Mouse (Mus musculus) left cerebral cortex, postnatal 36 days (tissue): ENCODE measurements around the gene Ap5b1. TPM values are rescaled to one million over a fixed set of nuclear protein-coding genes. Genes with fewer than 3 reads are reported as not detected.

Experiments
- DNase-seq, 2 experiments: peaks; one replicate each; pipeline ENCODE4 v3.0.0; 2021 to 2022; ENCODE audit warnings: low spot score in 2 of 2, mixed read lengths in 1 of 2
- intact Hi-C: fragments of 180-260 bp; cut with DNase I; formaldehyde crosslinking; loops from one replicate; pipeline ENCODE4 v1.15.1; 2025
- total RNA-seq, 2 experiments: library from RNA; stranded (reverse); gene quantifications; 2 replicates each; pipeline ENCODE4 v1.2.3; 2021

The Ap5b1 gene
- total RNA-seq = 1 to 10 TPM; 6.6 to 7.3 TPM

DNA sequence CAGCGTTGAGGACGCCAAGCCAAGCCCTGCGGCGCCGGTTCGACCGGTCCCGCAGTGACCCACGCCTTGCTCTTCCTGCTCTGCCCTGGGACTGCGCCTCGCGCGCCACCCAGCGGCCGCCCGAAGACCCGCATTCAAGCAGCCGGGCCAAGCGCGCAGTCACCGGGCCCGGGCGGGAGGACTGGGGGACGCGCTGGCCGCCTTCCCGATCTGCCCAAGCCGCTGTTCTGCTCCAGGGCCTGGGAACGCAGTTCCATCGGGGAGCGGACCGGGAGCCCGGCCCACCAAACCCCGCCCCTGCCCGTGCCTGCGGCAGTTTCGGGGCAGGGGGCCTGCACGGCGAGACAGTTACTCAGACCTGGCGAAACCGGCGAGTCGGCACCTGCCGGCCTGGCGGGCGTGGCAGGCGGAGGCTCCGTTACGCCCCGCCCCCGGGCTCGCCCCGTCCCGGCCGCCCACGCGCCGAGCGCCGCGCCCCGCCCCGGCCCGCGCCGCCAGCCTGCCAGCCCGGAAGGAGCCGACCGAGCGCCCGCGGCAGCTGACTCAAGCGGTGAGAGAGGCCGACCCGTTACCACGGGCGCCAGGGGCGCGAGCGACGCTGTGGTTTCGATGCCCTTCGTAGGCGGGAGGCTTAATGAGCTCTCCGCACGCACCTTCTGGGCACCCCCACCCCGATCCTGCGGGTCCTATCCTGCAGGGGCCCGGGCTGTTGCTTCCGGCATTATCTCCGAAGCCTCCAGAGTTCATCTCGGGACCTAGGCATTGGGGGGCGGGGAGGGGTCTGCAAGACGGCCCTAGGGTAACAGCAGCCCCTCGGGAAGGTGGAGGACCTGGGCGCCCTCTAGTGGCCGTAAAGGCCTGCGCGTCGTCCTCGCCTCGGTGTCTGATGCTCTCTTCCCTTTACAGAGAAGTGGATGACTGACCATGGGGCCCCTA, at the start of gene Ap5b1:
Gene Ap5b1, plus strand, starts transcription at position 492 of the 936 bp plus-strand sequence.
- peak; percentile 86 to 87 for DNase-seq
- intact Hi-C loops = loop anchor here (1.0 to 5.0 kb wide), 2 partner anchors 39 to 69 kb away; partner anchors contain the start of gene Rela

DNA sequence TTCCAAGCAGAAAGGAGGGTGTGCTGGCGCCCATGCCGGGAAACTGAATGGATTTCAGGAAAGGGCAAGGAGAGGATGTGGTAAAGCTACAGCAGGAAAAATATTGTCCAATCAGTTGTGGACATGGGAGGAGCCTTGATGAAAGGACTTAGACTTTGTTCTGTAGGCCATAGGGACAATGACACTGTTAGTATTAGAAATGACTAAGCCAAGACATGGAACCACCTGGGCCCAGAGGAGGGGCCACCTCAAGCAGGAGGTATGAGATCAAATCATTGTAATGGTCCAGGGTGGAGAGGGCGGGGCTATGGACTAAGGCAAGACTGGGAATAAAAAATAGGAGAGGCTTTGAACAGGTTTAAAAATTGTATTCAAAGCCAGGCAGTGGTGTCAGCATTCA, 49.1 kb upstream of the Ap5b1 start:
- intact Hi-C loops = no loop called here
- DNase-seq = no peak

DNA sequence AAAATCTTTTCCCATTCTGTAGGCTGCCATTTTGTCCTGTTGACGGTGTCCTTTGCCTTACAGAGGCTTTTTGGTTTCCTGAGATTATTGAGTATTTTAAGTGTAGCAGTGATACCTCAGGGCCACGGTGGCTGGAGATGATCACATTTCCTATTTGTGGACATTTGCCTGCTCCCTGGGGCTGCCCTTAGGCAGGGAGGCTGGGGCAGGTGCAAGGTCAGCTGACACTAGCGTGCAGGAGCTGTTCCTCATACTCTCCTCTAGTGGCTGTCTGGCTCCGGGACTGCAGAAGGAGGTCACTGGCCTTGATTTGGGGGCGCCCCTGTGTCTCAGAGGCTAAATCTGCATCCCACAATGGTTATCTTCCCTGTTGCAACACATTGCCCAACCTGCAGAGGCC, 42.6 kb upstream of the Ap5b1 start:
- DNase-seq = no peak
- intact Hi-C loops = no loop called here

DNA sequence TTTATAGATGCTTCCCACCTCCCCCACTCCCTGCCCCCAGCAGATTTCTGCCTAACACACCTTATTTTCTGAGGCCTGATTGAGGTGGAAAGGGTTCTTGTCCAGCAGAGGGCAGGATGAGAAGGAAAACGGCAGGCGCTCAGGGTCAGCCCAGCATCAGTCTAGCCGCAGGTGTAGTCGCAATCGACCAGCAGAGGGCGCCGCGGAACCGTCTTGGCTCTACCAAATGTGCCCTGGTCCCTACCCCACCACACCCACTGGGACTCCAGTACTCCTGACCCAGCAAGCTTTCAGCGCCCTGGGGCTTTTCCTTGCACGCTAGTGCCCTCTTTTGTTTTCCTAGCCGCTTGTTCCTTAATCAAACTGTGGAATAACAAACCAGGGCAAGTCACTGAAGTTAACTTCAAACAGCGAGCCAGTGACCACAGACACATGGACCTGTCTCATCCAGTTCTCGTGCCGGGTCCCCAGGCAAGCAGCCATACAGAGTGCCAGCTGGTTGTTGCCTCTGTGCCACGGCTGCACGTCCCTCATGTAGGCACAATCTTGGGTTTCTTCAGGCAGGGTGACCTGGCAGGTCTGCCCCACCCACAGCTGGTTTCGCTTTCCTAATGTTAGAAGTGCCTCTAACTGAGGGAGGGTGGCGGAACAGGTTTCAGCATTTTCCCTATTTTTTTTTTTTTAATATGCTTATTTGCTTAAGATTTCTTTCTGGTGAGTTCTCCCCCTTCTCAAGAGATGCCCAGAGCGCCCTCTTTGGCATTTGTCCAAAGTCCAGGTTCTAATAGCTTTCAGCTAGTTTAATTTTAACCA, 38.3 kb upstream of the Ap5b1 start:
- intact Hi-C loops = loop anchor here (1.0 kb wide), 1 partner anchor 38 kb away; no protein-coding TSS in a partner anchor
- peak; percentile 87 to 92 for DNase-seq

DNA sequence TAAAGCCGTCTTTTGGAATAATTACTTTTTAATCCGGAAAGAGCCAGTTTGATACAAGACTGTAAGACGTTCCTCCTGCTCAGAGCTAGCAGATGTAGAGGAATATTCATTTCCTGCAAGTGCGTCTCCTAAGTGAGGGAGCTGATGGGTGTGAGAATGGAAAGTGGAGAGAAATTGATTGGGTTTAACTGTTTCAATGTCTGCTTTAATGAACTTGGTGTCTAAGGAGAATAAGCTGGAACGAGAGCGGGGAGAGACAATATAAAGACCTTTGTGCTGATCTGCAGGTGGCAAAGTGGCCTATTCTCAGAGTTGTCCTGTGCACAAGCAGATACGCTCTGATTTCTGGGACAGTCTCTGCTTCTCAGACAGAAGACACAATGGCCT, 37.7 kb upstream of the Ap5b1 start:
- intact Hi-C loops = no loop called here
- no peak for DNase-seq

DNA sequence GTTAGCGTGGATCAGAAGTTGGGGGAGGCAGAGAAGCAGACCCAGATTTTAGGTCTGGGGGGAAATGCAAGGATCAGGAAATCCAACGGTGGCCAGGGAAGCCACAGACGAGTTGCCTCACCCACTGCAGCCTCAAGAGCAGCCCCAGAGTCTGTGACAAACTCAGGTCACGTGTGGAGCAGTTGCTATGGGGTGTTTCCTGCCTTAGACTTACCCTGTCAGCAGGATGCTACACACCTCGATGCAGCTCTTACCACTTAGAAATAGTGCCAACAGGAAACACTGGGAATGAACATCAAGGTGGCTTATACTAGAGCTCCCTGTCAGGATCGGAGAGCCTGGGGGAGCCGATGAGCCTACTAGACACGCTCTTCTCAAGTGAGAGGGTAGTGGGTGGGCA, 35.3 kb upstream of the Ap5b1 start:
- DNase-seq = no peak
- intact Hi-C loops = no loop called here

DNA sequence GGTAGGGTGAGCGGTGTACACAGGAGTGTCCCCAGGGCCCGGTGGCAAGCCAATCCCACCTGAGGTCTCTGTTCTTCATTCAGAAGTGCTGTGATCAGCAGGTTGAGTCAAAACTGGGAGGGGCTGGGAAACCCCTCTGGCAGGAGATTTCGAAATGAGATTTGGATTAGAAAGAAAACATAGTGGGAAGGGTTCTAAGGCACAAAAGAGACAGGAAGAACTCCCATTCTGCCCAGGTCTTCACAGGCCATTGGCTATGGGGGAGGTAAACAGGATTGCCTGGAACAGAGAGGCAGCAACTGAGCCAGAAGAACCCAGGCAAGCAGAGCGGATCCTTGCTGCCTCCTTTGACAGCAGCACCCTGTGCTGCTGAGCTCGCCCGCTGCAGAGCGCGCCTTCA, 29.0 kb upstream of the Ap5b1 start:
- DNase-seq = no peak
- intact Hi-C loops = no loop called here

DNA sequence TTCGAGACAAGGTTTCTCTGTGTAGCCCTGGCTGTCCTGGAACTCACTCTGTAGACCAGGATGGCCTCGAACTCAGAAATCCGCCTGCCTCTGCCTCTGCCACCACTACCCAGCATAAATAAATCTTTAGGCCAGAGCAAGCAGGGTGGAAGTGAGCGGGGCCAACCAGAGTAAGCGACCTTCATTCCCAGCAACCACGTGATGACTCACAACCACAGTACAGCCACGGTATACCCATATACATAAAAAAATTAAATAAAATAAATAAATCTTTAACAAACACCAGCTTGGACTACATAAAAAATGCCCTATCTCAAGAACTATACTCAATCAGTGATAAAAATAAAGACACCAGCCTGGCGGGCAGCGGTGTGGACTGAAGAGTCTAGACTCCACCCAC, 24.5 kb upstream of the Ap5b1 start:
- no peak for DNase-seq
- intact Hi-C loops = no loop called here

DNA sequence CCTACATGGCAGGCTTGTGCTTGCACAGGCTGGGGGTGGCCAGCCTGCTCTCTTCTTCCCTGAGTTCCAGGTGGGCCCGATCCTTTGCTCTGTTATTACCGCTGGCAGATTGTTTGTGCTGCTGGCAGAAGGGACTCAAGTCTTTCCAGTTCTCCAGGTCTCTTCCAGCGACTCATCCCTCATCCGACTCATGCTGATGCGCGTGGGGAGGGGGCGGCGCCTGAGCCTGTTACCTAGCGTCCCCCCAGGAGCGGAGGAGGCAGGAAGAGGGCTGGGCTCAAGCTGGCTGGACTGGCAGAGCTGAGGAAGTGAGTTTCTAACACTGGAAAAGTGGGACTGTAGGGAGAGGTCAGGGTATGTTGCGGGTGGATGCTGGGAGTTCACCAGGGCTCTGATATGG, 23.8 kb upstream of the Ap5b1 start:
- DNase-seq = no peak
- intact Hi-C loops = no loop called here

DNA sequence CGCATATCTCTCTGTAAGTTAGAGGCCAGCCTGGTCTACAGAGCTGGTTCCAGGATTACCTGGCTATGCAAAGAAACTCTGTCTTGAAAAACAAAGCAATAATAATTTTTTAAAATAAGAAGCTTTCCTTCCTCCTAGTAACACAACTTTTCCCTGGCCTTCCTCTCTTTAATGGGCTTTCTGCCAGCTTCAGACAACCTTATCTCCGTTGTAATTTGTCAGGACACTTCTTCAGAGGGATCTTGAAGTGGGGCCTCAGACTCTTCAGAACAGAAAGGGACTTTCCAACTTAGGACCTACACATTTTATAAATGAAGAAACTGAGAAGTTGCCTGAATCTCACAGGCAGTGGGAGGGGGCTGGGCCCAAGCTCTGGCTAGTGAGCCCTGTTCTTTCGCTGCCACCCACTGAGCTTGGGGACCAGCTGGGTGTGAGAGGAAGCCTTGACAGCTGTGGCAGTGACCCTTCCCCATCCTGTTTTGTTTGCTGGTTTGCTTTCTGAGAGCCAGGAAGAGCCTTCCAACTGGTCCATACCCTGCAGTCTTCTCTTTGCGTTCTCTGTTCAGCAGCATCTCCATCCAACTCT, 20.3 kb upstream of the Ap5b1 start:
- intact Hi-C loops = no loop called here
- no peak for DNase-seq

DNA sequence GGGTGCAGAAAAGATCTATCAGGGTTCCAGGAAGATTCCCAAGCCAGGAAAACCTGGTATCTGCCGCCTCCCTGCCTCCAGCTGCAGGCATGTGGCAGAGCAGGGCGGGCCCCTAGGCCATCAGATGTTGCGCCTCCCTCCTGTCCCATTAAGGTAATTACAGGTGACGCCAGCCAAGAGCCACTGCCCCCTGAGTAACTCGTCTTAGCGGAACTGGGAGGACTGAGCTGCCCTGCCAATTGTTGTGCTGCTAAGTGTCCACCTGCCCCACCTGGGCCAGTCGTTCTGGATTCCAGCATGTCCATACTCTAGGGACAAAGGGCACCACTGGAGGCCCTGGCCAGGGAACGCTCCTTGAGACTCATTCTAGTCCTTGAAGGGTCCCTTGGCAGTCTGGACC, 14.0 kb upstream of the Ap5b1 start:
- no peak for DNase-seq
- intact Hi-C loops = no loop called here

DNA sequence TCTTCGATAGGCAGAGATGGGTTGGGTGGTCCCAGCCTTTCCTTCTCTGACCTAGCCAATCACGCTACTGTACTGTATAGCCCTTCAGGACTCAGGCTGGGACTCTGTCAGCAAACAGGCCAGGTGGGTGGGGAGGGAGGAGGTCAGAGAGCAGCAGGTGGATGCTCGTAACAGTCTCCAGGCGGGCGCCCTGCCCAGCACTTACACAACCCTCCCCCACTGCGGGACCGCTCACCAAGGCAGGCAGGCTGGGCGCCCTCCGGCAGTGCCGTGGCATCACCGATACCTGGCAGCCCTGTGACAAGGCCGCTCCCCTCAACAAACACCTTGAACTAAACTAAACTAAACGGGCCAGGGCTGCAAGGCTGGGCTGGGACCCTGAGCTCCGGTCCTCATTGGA, 13.6 kb upstream of the Ap5b1 start:
- intact Hi-C loops = no loop called here
- DNase-seq = no peak

DNA sequence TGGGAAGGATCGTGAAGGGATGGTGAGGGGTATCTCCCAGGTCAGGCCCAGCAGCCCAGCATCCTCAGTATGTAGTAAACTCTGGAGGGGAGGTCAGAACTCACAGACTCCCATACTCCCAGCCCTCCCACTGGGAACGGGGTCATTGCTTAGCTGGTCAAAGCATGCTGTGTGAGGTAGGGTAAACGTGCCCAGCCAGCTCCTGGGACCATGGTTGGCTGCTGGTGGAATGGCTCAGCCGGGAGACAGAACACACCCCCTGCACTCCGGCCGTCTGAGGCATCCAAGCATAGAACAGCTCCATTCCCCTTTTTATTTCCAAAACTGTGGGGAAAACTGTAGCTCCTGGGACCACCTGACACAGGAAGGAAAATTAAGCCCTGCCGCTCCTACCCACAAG, 9.7 kb upstream of the Ap5b1 start:
- DNase-seq = no peak
- intact Hi-C loops = no loop called here

DNA sequence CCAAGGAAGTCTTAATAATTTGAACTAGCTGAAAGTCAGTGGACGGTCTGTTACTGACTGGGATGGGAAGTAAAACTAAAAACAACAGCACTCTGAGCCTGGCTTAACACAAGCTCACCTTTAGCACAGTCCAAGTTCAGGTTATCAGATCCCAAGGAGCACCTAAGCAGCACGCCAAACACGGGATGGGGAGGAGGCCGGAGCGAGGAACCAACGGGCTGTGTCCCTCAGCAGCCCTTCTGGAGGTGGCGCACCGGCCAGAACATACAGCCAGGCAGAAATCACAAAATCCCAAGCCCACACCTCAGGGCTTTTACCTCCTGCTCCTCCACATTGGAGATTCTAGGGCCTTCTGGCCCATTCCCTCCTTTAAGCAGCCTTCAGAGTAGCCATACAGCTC, 9.1 kb upstream of the Ap5b1 start:
- DNase-seq = no peak
- intact Hi-C loops = no loop called here

DNA sequence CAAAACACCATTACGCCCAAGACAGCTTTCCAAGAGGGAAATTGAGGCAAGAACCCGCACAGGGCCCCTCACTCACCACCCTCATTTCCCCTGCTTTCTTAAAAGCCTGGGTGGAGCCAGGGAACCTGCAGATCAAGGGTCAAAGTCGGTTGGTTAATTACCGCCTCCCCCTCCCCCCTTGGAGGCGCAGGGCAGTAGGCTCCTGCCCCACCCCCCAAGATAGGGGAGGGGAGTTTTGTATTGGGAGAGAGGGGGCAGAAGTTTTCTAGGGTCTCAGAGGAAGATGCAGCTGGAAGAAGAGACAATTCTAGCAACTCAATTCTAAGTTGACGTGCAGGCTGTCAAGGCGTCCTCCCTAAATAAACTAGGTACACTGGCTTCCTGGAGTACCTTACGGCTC, 8.6 kb upstream of the Ap5b1 start:
- no peak for DNase-seq
- intact Hi-C loops = no loop called here

DNA sequence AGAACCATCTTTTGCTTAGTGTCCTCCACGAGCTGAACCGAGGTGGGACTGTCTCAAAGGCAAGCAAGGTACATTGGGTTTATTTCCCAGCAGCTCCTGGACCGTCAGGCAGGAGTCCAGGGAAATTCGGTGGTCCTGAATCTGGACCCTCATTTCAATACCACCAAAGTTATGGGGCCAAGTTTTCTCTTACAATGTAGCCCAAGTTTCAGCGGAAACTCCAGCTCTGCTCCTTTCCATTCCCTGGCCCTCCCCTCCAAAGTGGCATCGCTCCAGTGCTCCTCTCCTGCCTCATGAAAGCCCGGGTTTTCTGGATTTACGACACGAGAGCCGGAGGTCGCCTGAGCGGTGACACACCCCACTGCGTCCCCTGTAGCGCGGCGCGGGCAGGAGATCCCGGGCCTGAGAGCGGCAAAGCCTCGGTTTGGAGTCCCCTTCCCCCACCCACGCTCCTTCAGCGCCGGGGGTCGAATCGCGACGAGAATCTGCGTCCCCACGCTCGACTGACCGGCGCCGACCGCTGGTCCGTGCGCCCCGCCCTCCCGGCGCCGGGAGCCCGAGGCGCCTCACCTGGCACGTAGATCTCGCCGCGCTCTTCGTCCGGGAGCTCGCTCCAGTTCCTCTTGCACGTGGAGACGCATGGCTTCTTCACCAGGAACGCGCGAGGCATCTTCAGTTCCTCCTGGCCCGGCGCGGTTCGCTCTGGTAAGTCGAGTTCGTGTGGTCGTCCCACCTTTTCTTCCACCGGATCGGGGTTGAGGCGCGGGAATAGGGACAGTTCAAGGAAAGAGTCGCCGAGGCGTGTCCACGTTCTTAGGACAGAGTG, 8.0 kb upstream of the Ap5b1 start:
- DNase-seq = no peak
- intact Hi-C loops = no loop called here

DNA sequence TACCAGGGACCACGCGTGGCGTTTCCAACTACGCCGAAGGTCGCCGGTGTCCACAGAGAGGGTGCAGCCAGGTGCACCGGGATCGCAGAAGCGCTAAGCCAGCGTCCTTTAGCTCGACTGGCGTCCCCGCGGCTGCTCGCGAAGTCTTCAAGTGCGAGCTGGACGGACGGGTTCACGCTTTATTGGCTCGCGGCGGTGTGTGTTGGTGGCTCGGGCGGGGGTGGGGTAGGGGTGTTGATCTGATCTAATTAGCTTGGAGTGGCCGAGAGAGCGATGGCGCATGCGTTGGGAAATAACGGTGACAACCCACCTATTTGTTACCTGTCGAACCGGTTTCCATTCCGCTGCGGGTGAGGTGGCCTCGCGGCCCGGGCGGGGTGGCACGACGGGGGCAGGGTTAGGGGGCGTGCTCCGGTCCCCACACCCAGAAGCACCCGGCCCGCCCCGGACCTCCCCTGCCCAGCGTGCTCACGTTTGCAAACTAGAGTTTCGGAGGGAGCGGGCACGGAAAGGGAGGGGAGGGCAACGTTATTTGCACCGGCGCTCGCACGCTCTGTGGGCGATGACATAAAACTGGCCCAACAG, 7.3 kb upstream of the Ap5b1 start, which contains the start of gene Ovol1:
Gene Ovol1, minus strand, starts transcription at position 190 of the 585 bp plus-strand sequence.
- no peak for DNase-seq
- intact Hi-C loops = no loop called here

DNA sequence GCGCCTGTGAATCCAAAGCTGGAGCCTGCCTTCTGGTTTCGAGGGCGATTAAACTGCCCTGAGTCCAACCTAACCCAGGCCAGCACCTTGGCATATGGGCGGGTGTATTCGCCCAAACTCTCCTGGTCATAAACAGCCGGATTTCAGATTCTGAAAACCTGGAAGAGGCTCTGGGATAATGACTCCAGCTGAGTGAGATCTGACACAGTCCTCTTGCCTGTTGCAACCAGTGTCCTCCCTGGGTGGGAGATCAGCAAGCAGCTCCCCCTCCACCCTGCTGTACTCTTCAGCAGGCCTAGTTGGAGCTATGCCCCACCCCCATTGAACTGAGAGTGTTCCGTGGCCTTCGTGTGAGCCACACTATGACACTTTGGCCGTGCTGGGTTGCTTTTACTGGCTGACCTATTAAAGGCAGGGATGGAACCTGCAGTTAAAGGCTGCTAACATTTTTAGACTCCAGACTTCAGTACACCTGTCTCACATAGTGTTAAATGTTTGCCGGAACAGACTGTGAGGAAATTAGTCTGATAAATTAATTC, 6.5 kb upstream of the Ap5b1 start:
- intact Hi-C loops = no loop called here
- no peak for DNase-seq

DNA sequence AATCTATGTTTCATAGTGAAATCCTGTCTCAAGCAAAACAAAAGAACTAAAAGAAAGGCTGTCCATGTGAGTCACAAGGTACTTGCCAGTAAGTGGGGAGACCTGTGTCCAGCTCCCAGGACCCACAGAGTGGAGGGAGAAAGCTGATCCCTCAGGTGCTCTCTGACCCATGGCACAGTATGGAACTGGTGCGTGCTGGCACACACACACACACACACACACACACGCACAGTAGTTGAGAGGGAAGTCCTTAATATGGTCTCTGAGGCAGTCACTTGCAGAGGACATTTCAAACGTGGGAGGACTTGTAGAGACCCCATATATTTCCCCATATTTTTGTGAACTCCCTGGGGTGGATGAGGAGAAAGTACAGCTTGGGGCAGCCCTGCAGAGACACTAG, 5.9 kb upstream of the Ap5b1 start:
- intact Hi-C loops = no loop called here
- no peak for DNase-seq
